Mouse (Mus musculus) megakaryocyte progenitor cell, adult 5-6 weeks (primary cell): ENCODE measurements around the gene Unc79. TPM values are rescaled to one million over a fixed set of nuclear protein-coding genes. Genes with fewer than 3 reads are reported as not detected.
A peak's percentile ranks its signal among the peaks of the same experiment; 100 is the strongest.

Experiments
- ATAC-seq: replicated peaks from 2 replicates; pipeline ENCODE4 v1.8.0; 2016; ENCODE audit warnings: mild to moderate bottlenecking, moderate TSS enrichment, inconsistent platforms; ENCODE audit not compliant: poor library complexity
- total RNA-seq, 2 experiments: library from RNA; stranded (forward) in 1 of 2; stranded (reverse) in 1 of 2; fragments of 157-497, 149-512 nt in 1 of 2; fragments of 200-1000 nt in 1 of 2; gene quantifications; 2 replicates each; pipeline versions ENCODE4 v1.2.3 to v1.2.4; 2015 to 2017

Unc79 gene
- total RNA-seq (2015) (0.02 TPM in 2 replicates), total RNA-seq (2017) (under 0.01 TPM in 1 of 2 replicates, not detected in the other)

DNA sequence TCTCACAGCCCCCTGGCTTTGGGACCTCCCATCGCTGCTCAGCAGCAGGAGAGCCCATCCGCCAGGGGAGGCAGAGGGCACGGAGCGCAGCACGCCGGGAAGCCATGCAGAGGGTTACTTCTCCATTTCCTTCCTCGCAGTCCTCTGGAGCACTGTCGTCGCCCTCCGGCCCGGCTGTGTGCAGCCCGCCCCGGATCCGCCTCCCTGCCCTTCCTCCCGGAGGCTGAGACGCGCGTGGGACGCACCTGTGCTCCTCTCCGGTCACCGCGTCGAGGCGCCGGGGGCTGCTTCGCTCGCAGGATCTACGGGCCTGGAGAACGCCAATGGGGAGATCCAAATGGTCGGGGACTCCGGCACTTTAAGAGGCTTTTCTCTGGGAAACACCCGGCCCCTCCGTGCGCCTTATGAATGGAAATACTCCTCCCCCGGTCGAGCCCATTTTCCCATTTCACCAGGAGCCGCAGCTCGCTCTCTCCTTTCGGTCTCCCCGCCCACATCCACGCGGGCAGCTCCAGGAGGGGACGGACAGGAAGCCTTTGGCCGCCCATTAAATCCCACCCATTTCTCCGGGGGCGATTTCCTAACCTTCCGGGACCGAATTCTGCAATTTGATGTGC is at the start of gene Unc79:
Gene Unc79, plus strand, starts transcription at position 82 of the 617 bp plus-strand sequence.
- peak; percentile 92 for ATAC-seq

DNA sequence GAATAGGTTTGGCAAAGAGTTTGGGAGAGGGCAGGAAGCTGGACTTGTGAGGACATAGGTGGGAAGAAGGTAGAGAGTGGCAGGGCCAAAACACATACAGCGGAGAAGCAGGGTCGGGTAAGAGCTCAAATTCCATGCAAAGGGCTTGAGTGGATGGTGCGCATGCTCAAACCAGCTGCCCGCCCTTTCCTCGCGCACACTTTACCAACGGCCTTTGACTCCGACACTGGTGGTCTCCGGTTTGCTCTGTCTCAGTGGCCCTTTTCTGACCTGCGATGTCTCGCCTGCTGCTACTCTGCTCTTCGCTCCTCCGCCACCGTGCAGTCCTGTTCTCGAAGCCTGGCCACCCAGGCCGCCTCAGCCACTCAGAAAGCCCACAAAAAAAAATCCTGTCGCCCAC is 49.6 kb upstream of the Unc79 start, which contains the start of gene Cox8c:
Gene Cox8c, plus strand, starts transcription at position 226 of the 400 bp plus-strand sequence.
- no peak for ATAC-seq

DNA sequence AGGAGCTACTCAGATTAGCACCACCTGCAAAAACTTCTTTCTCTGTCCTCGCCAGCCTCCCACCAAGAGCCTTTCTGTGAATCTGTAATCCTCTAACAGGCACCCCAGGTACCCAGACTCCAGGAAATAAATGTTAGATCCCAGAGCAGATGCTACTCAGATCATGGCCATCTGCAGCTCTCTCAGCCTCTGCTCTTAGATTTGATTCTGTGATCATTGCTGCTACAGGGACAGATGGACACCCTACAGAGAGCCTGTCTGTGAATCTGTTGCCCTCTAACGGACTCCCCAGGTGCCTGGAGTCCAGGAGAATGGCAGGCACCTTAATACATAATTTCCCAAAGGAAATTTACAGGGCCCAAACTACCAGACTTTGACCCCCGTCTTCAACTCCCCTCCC is 40.5 kb upstream of the Unc79 start:
- ATAC-seq, result no peak

DNA sequence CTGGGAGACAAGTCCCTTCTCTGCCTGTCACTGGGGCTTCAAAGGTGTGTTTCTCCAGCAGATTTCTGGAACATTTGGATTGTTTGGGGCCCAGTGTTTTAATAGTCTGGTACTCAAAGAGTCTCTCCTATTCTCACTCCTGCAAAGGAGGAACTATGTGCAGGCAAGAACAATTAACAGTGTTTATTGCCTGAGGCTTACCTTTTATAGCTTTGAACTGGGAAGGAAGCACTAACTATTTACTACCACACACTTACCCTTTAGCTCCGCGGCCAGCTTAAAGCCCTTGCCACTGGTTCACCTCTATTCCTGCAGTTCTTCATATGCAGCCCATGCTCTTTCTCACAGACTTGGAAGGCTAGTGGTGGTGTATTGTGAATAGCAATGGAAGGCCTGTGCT is 32.6 kb upstream of the Unc79 start:
- no peak for ATAC-seq

DNA sequence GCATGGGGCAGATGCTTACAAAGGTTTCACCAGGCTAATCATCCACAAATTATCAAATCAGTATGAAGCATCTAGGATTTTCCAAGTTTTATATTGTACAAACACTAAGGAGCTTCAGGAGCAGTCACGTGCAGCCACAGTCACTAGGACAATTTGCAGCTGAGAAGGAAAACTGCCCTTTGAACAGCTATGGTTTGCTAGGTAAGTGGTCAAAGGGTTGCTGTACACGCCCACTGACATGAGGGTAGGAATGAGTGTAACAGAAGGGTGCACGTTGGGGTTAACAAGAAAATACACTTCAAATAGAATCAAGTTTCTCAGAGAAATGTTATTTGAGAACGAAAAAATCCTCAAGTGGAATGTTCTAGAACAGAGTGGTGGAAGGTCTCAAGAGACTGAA is 18.9 kb upstream of the Unc79 start:
- no peak for ATAC-seq

DNA sequence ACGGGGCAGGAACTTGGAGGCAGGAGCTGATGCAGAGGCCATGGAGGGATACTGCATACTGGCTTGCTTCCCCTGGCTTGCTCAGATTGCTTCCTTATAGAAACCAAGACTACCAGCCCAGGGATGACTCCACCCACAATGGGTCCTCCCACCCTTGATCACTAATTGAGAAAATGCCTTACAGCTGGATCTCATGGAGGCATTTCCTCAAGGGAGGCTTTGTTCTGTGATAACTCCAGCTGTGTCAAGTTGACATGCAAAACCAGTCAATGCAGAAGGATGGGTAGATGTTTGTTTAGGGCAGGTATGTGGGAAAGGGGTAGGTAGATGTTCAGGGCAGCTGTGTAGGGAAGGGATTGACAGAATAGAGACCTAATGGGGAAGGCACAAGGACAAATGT is 18.3 kb upstream of the Unc79 start:
- no peak for ATAC-seq

DNA sequence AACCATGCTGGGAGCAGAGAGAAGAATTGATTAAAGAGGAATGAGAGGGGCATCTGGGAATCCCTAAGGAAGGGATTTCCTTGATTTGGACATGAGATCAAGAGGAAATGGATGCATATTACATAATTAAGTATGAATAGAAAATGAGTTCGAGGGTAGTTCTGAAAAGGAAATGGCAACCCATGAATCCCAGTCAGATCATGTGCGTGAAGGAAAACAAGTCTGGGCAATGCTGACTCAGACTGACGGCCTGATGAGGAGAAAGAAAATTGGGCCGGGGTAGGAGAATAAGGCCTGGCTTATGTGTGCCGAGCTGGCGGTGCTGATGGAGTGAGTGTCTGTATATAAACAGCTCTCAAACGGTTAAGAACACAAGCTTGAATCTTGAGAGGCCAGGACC is 17.9 kb upstream of the Unc79 start:
- ATAC-seq, result no peak

DNA sequence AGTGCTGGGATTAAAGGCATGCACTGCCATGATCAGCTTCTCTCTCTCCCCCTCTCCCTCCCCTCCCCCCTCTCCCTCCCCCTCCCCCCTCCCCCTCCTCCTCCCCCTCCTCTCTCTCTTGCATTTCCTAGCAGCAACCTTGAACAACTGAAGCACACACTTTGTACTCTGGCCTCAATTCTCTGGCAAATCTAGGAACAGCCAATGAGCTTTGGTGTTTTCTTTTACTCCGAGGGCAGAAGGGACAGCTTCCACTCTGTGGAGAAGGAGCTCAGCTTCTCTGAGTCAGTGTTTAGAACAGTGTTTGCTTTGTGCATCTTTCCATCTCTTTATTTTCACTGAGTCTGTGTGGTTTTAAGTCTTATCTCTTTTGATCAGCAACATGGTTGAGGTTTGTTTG is 12.8 kb upstream of the Unc79 start:
- no peak for ATAC-seq

DNA sequence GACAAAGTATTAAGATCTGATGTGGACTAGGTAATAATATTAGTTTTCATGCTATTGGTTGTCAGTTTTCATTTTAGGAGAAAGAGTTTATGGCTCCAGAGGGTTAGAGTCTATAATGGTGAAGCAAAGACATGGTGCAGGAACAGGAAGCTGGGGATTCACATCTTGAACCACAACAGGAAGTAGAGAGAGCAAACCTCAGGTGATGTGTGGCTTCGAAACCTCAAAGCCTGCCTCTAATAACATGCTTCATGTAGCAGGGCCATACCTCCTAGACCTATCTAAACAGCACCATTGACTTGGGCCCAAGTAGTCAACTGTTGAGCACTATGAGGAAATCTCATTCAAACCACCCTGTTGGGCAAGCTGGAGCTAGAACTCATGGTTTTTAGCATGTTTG is 3.1 kb upstream of the Unc79 start:
- no peak for ATAC-seq

DNA sequence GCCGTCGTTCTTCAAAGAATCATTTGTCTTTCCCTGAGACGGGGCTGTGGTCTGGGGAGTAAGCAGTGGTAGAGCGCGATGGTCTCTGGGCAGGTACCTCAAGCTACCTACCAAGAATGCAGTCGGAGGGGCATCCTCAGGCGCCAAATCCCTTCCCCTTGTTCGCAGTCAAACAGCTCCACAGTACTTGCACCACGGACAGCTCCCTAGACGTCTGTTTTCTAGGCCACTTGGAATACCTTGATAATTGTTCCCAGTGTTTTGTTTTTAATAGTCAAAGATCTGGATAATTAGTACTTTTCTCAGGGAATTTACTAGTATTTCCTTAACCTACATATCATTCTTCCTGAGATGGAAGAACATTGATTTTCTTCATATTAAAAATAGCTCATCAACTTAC is 833 bp upstream of the Unc79 start:
- no peak for ATAC-seq

DNA sequence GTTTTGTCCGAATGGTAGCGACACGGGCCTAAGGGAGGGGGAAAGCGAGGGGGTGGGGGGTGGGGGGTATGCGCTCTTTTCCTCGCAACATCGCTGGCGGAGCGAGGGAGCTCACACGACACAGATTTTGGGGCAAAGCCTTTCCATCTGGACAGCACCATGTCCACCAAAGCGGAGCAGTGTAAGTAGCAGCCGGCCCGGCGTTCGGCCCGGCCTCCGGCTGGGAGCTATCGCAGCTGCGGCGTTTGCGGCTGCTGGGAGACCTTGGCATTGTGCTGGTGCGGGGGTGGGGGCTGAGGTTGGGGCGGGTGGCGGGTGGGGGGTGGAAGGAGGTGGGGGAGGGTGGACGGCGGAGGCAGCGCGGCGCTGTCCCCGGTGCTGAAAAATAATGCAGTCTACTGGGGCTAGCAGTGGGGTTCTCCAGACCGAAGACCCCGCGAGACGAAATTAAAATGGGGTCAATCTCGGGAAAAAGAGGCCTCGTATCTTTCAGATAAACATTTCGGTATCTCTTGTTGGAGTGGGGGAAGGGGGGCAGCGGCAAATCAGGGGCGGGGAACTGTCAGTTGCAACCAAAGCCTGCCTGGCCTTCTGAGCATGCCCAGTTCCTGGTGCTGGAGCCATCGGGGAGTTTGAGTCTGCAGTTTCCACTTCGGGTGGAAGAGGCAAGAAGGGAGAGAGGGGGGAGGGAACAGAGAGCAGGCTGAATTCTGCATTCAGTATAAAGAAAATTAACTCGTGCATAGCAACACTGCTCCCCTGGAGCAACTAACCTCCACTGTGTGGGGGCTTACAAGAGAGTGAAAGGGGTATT is 943 bp downstream of the Unc79 start:
- peak; percentile 42 for ATAC-seq

DNA sequence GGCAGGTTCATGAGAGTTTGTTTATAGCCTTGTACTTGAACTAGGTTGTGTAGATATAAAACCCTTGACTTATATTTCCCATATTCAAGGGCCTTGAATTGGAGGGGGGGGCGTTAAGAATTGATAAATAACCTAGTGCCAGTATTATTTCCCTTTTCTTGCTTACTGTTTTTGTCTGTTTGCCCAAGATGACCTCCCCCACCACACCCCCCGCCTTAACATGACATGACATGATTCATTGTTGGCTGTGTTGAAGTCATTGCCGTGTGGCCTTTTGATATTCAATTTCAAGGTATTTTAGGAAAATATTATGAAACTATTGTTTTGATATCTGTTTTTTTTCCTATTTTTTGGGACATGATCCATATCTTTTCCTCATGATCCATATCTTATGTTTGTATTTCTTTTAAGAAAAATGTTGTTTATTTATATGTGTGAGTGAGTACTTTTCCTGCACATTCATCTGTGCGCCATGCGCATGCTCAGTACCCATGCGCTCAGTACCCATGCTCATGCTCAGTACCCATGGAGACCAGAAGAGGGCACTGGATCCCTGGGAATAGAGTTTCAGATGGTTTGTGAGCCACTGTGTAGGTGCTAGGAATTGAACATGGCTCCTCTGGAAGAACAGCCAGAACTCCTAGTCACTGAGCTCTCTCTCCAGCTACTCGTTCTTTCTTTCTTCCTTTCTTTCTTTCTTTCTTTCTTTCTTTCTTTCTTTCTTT is 11.6 kb downstream of the Unc79 start:
- ATAC-seq, result no peak

DNA sequence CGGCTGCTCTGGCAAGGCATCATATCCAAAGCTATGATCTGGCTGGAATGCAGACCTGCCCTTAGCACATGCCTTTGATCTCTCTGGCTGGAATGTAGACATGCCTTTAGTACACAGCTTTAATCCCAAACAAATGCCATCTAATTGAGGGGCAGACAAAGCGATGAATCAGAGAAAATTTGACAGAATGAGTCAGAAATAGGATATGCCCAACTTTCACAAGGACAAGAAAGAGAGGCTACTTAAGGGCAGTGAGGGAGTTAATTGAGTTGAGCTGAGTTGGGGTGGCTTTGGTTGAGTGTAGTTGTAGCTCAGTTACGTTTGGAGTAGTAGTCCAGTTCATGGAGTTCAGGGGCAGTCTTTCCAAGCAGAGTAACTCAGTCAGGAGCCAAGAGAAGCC is 12.4 kb downstream of the Unc79 start:
- ATAC-seq, result no peak

DNA sequence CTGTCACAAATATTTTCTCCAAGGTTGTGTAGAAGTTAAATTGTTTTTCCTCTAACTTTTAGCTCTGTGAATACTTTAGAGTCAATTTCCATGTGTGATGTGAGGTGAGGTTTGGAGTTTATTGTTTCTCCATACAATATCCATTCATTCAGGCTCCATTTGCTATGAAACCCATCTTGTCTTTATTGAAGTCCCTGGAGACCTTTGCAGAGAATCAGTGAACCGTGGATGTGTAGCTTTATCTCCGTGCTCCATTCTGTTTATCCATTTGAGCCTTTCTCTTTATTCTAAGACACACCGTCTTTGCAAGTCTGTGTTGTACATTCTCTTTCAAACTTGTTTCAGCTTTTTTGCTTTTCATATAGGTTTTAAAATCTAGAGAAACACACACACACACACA is 15.8 kb downstream of the Unc79 start:
- ATAC-seq, result no peak

DNA sequence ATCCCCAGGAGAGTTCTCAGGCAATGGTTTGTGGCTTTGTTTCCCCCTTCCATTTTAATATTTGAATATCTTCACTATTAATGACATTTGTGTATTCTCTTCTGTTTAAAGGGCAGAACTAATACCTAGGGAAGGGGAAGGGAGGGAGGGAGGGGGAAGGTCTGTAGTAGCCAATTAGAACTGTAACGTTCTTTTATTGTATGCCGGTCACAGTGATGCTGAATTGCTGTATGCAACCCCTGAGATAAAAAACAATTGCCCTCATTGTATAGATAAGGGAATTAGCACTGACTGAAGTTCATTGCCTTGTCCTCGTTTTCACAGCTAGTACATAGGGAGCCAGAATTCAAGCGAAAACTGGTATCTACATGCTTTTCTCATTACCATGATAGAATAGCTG is 31.9 kb downstream of the Unc79 start:
- no peak for ATAC-seq

DNA sequence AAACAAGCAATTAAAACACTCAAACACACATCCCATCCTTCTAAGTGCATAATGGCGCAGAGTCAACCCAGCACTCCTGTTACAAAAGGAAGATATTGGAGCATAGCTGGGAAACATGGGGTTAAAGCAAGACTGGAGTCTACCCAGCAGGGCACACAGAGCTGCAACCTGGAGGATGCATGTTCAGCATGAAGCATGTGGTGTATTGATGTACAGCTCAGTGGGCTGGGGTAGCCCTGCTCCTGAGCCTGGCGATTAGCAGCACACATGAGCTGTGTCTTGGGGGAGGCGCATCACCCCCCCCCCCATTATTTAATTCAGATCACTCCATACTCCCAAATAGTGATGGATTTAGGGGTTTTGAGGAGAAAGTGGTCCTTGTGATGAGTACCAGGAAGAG is 32.9 kb downstream of the Unc79 start:
- ATAC-seq, result no peak

DNA sequence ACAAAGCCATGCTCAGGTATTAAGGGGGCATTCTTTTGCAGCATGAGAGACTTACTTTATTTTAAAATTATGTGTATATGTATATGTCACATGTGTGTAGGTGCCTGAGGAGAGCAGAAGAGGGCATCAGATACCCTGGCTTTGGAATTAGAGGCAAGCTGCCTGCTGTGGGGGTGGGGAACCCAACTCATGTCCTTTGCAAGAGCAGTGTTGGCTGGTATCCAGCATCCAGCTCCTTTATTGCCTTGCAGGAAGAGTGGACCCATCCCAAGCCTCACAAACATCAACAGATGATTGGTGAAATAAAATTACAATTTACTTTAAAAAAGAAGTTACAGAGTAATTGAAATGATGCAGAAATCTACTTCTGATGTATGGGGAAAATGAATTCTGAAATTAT is 36.7 kb downstream of the Unc79 start:
- ATAC-seq, result no peak

DNA sequence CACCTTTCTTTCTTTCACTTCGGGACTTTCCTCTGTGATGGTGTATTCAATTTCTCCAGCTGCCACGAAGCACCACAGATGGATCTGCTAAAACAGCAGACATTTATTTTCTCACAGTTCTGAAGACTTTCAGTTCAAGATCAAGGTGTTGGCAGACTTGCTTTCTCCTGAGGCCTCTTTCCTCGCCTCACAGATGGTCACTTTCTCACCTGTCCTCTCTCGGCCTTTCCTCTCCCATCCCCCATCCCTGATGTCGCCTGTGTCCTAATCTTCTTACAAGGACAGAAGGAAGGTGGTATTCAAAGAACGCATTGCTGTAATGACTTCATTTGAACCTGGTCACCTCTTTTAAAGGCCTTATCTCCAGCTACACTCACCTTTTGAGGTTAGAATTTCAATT is 39.1 kb downstream of the Unc79 start:
- ATAC-seq, result no peak

DNA sequence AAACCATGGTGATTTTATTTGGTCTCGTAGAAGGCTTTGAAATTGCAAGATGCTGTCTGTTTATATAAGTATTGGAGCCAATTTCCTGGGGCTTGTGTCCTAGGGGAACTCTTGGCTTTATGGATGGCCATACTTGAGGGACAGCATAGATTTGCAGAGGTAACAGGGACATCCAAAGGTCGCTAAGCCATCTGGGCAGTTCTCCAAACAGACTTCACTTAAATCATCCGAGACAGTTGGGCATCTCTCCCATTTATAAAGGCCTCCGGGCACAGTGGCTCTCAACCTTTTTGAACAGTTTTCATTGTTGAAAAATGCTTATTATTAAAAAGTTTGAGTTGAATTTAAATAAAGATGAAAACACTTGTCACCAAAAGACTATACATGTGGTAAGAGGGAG is 59.8 kb downstream of the Unc79 start:
- no peak for ATAC-seq

DNA sequence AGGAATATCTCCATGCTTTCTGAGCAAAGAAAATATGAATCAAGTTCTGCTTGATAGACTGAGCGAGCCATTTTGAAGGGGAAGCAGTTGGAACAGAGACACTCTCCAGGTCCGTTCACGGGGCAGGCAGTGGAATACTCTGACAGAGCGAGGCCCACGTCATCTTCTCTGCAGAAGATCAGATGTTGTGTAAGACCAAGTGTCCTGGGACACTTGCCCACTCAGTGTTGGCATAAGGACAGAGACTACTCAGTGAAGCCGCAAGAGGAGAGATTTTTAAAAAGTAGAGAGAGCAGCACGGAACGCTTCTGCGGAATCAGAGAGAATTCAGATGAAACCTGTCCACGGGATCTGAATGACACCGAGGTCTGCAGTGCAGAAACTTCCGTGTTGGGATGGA is 69.5 kb downstream of the Unc79 start:
- no peak for ATAC-seq

DNA sequence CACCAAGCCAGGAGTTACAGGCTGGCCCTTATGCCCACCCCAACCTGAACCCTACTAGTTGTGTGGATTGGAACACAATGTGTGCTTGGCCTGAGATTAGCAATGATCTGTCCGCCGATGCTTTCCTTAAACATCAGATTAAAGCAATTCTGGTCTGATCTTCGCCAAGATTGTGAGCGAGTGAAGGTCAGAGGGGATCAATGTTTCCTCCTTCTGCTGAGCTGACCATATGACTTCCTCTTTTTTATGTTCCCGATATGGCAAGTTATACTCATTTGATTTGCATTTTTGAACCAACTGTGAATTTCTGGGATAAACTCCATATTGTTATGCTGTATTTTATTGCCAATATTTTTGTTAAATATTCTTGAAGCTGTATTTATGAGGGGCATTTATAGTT is 88.0 kb downstream of the Unc79 start:
- ATAC-seq, result peak; percentile 72

DNA sequence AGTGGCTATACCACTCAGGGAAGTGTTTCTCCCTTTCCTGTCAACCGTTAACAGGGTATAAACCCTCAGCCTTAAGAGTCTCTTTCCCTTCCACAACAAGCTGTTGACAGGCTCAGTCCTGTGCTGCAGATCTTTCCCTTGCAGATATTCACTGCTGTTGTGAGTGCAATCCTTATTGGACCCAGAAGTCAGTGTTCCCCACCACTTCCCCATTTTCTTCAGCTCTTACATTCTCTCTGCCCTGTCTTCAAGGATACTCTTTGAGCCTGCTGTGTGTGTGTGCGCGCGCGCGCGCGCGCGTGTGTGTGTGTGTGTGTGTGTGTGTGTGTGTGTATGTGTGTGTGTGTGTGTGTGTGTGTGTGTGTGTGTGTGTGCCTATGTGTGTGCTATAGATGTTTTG is 90.7 kb downstream of the Unc79 start:
- peak; percentile 93 for ATAC-seq
